Mouse (Mus musculus): ENCODE measurements around the gene Mfsd13b.

GRCm38 (mm10) chr7:121059477-121060218 lies 77.3 kb downstream of the Mfsd13b start:
- TF ChIP-seq CTCF (IDR thresholded peaks at IDR 0.05; ENCODE audit: low read depth, low read length) (no peak), POLR2A (IDR thresholded peaks at IDR 0.05; ENCODE audit: borderline replicate concordance, low read depth, low read length) (no peak)
